Mouse (Mus musculus): ENCODE results near the gene Dagla. TPM values are rescaled to one million over a fixed set of nuclear protein-coding genes. Genes with fewer than 3 reads are reported as not detected.

Dagla gene
- polyA plus RNA-seq, 1 experiment: 9.6 TPM

GRCm38 (mm10) chr19:10238477-10238876 lies 66.2 kb downstream of the Dagla start:
- Histone ChIP-seq H3K79me2 (ENCODE audit: control insufficient read depth, insufficient read depth) (no peaks in the 10 kb centered on the region), H3ac (ENCODE audit: control insufficient read depth, insufficient read length) (no peak overlapping the region), H3K27me3 (ENCODE audit: control insufficient read depth, insufficient read depth, insufficient read length) (peaks cover 17% of the 10 kb centered on the region), H3K4me3 (no peak overlapping the region), H3K4me2 (ENCODE audit: low read depth) (no peak overlapping the region), H3K36me3 (ENCODE audit: control insufficient read depth, insufficient read depth) (no peaks in the 10 kb centered on the region)
- peak in 2 of 3 experiments; percentile 4 to 62 for TF ChIP-seq MYOD1 (IDR thresholded peaks at IDR 0.05; ENCODE audit: control insufficient read depth in 1 of 3, insufficient read length in 2 of 3, low read depth in 2 of 3)
- TF ChIP-seq MYOG (IDR thresholded peaks at IDR 0.05; ENCODE audit: control insufficient read depth in 1 of 3, insufficient read depth in 1 of 3, insufficient read length in 2 of 3, low read depth in 2 of 3): peak in 2 of 3 experiments; percentile 49 to 78
- no peak for TF ChIP-seq POLR2A (IDR thresholded peaks at IDR 0.05; ENCODE audit: insufficient read length, low read depth)
- no peak for TF ChIP-seq SRF (IDR thresholded peaks at IDR 0.05; ENCODE audit: control insufficient read depth, insufficient read length, low read depth)

- Histone ChIP-seq H3K36me3 (ENCODE audit: control insufficient read depth, insufficient read depth) (no peaks in the 10 kb centered on the region), H3K4me3 (no peak overlapping the region), H3K79me2 (ENCODE audit: control insufficient read depth, insufficient read depth) (no peaks in the 10 kb centered on the region), H3K4me2 (ENCODE audit: low read depth) (no peak overlapping the region), H3ac (ENCODE audit: control insufficient read depth, insufficient read length) (no peak overlapping the region), H3K27me3 (ENCODE audit: control insufficient read depth, insufficient read depth, insufficient read length) (peaks cover 42% of the 10 kb centered on the region)
- no peak for TF ChIP-seq POLR2A (IDR thresholded peaks at IDR 0.05; ENCODE audit: insufficient read length, low read depth)
- TF ChIP-seq USF1 (IDR thresholded peaks at IDR 0.05; ENCODE audit: low read depth): no peak
Measured at GRCm38 (mm10) chr19:10235784-10236565, 68.7 kb downstream of the Dagla start.

GRCm38 (mm10) chr19:10232327-10233017 lies 72.2 kb downstream of the Dagla start:
- H3K36me3 ChIP-seq (ENCODE audit: control insufficient read depth, insufficient read depth): no peaks in the 10 kb centered on the region
- H3K27me3 ChIP-seq (ENCODE audit: control insufficient read depth, insufficient read depth, insufficient read length): peaks cover 77% of the 10 kb centered on the region
- no peak overlapping the region for H3ac ChIP-seq (ENCODE audit: control insufficient read depth, insufficient read length)
- TF ChIP-seq MYOD1 (IDR thresholded peaks at IDR 0.05; ENCODE audit: control insufficient read depth in 1 of 3, insufficient read length in 2 of 3, low read depth in 2 of 3) (no peak), E2F4 (IDR thresholded peaks at IDR 0.05; ENCODE audit: insufficient read depth) (no peak), TCF3 (IDR thresholded peaks at IDR 0.05; ENCODE audit: insufficient read length, low read depth) (no peak), TCF12 (IDR thresholded peaks at IDR 0.05; ENCODE audit: insufficient read depth, poor library complexity, severe bottlenecking) (no peak), SRF (IDR thresholded peaks at IDR 0.05; ENCODE audit: control insufficient read depth, insufficient read length, low read depth) (no peak), POLR2A (IDR thresholded peaks at IDR 0.05; ENCODE audit: insufficient read length, low read depth) (no peak), CEBPB (IDR thresholded peaks at IDR 0.05; ENCODE audit: insufficient read depth, poor library complexity, severe bottlenecking) (no peak), MYOG (IDR thresholded peaks at IDR 0.05; ENCODE audit: control insufficient read depth in 1 of 3, insufficient read depth in 1 of 3, insufficient read length in 2 of 3, low read depth in 2 of 3) (no peak), REST (IDR thresholded peaks at IDR 0.05; ENCODE audit: insufficient read depth, insufficient read length) (no peak), USF1 (IDR thresholded peaks at IDR 0.05; ENCODE audit: low read depth) (no peak), POLR2AphosphoS2 (IDR thresholded peaks at IDR 0.05; ENCODE audit: insufficient read length, low read depth) (no peak), MAX (IDR thresholded peaks at IDR 0.05; ENCODE audit: low read depth) (no peak)
- no peak overlapping the region for H3K4me3 ChIP-seq
- H3K79me2 ChIP-seq (ENCODE audit: control insufficient read depth, insufficient read depth): no peaks in the 10 kb centered on the region
- H3K4me2 ChIP-seq (ENCODE audit: low read depth): no peak overlapping the region

GRCm38 (mm10) chr19:10231871-10232270 lies 72.8 kb downstream of the Dagla start:
- Histone ChIP-seq H3K79me2 (ENCODE audit: control insufficient read depth, insufficient read depth) (no peaks in the 10 kb centered on the region), H3K4me3 (no peak overlapping the region), H3ac (ENCODE audit: control insufficient read depth, insufficient read length) (no peak overlapping the region), H3K36me3 (ENCODE audit: control insufficient read depth, insufficient read depth) (no peaks in the 10 kb centered on the region), H3K27me3 (ENCODE audit: control insufficient read depth, insufficient read depth, insufficient read length) (peaks cover 83% of the 10 kb centered on the region), H3K4me2 (ENCODE audit: low read depth) (no peak overlapping the region)
- no peak for TF ChIP-seq POLR2AphosphoS2 (IDR thresholded peaks at IDR 0.05; ENCODE audit: insufficient read length, low read depth)
- TF ChIP-seq CEBPB (IDR thresholded peaks at IDR 0.05; ENCODE audit: insufficient read depth, poor library complexity, severe bottlenecking): no peak
- no peak for TF ChIP-seq REST (IDR thresholded peaks at IDR 0.05; ENCODE audit: insufficient read depth, insufficient read length)
- no peak for TF ChIP-seq MYOD1 (IDR thresholded peaks at IDR 0.05; ENCODE audit: control insufficient read depth in 1 of 3, insufficient read length in 2 of 3, low read depth in 2 of 3)
- no peak for TF ChIP-seq TCF12 (IDR thresholded peaks at IDR 0.05; ENCODE audit: insufficient read depth, poor library complexity, severe bottlenecking)
- TF ChIP-seq TCF3 (IDR thresholded peaks at IDR 0.05; ENCODE audit: insufficient read length, low read depth): no peak
- no peak for TF ChIP-seq MAX (IDR thresholded peaks at IDR 0.05; ENCODE audit: low read depth)
- no peak for TF ChIP-seq E2F4 (IDR thresholded peaks at IDR 0.05; ENCODE audit: insufficient read depth)
- TF ChIP-seq USF1 (IDR thresholded peaks at IDR 0.05; ENCODE audit: low read depth): no peak
- no peak for TF ChIP-seq MYOG (IDR thresholded peaks at IDR 0.05; ENCODE audit: control insufficient read depth in 1 of 3, insufficient read depth in 1 of 3, insufficient read length in 2 of 3, low read depth in 2 of 3)
- TF ChIP-seq SRF (IDR thresholded peaks at IDR 0.05; ENCODE audit: control insufficient read depth, insufficient read length, low read depth): no peak
- TF ChIP-seq POLR2A (IDR thresholded peaks at IDR 0.05; ENCODE audit: insufficient read length, low read depth): no peak

GRCm38 (mm10) chr19:10231016-10231415 lies 73.7 kb downstream of the Dagla start:
- H3K4me3 ChIP-seq: no peak overlapping the region
- TF ChIP-seq POLR2A (IDR thresholded peaks at IDR 0.05; ENCODE audit: insufficient read length, low read depth) (no peak), TCF3 (IDR thresholded peaks at IDR 0.05; ENCODE audit: insufficient read length, low read depth) (no peak), TCF12 (IDR thresholded peaks at IDR 0.05; ENCODE audit: insufficient read depth, poor library complexity, severe bottlenecking) (no peak), USF1 (IDR thresholded peaks at IDR 0.05; ENCODE audit: low read depth) (no peak), CEBPB (IDR thresholded peaks at IDR 0.05; ENCODE audit: insufficient read depth, poor library complexity, severe bottlenecking) (no peak), MYOD1 (IDR thresholded peaks at IDR 0.05; ENCODE audit: control insufficient read depth in 1 of 3, insufficient read length in 2 of 3, low read depth in 2 of 3) (no peak)
- peaks cover 88% of the 10 kb centered on the region for H3K27me3 ChIP-seq (ENCODE audit: control insufficient read depth, insufficient read depth, insufficient read length)
- H3K36me3 ChIP-seq (ENCODE audit: control insufficient read depth, insufficient read depth): no peaks in the 10 kb centered on the region
- no peak overlapping the region for H3K4me2 ChIP-seq (ENCODE audit: low read depth)
- H3ac ChIP-seq (ENCODE audit: control insufficient read depth, insufficient read length): no peak overlapping the region
- H3K79me2 ChIP-seq (ENCODE audit: control insufficient read depth, insufficient read depth): no peaks in the 10 kb centered on the region
